Mouse (Mus musculus): ENCODE data around the gene B3gntl1. TPM values are rescaled to one million over a fixed set of nuclear protein-coding genes. Genes with fewer than 3 reads are reported as not detected.

B3gntl1 gene
- total and polyA plus RNA-seq, 3 experiments = 3.8 to 5.9 (median 4.8) TPM

DNA sequence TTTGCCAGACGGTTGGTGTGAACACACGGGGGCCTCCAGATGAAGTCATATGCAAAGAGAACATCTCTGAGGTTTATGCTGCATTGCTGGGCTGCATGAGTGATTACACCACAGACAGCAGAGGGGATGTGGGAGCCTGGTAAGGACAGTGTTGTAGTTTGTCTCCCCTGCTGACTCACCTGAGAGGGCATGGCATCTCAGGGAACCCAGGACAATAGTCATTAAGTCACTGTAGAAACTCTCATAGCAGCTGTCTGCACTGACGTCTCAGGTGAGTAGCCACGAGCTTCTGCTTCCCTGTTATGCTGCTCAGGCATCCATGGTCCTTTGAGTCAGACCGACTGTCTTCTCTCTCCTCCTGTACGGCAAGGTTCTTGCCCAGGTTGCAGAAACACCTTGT, 75.7 kb downstream of the B3gntl1 start:
- Histone ChIP-seq H3K4me3 (no peak overlapping the region), H3K27ac (no peak overlapping the region), H3K79me2 (replicated peaks; ENCODE audit: control insufficient read depth, insufficient read depth, low read length) (no peaks in the 10 kb centered on the region), H3K36me3 (ENCODE audit: control insufficient read depth, insufficient read depth, low read length) (no peaks in the 10 kb centered on the region), H3K9ac (ENCODE audit: low read depth, low read length) (no peak overlapping the region), H3K27me3 (ENCODE audit: control insufficient read depth, insufficient read depth, low read length) (no peaks in the 10 kb centered on the region), H3K4me1 (ENCODE audit: control insufficient read depth, insufficient read depth, low read length) (no peaks in the 10 kb centered on the region)
- no peak for DNase-seq
- no peak for TF ChIP-seq POLR2A (IDR thresholded peaks at IDR 0.05; ENCODE audit: insufficient read depth, low read depth, low read length)
- no peak for TF ChIP-seq EP300 (IDR thresholded peaks at IDR 0.05; ENCODE audit: insufficient read depth, low read depth, low read length)
- TF ChIP-seq CTCF (IDR thresholded peaks at IDR 0.05) = no peak
- intact Hi-C loops (cut with DNase I) = no loop called here
- 92% methylated on average over 6 of the region's 6 CpGs for WGBS

DNA sequence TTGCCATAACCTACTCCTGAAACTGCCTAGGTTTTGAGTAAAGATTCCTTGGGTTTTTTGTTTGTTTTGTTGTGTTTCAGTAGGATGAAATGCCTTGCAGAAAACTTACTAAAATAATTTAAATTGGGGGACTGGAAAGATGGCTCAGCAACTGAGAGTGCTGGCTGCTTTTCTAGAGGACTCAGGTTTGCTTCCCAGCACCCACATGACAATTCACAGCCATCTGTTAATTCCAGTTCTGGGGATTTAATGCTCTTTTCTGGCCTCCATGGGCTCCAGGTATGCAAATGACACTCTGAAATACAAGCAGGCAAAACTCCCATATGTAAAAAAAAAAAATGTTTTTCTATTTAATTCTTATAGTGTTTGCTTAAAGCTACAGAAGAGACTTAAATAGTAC, 91.1 kb downstream of the B3gntl1 start:
- Histone ChIP-seq H3K9ac (ENCODE audit: low read depth, low read length) (no peak overlapping the region), H3K36me3 (ENCODE audit: control insufficient read depth, insufficient read depth, low read length) (no peaks in the 10 kb centered on the region), H3K4me3 (no peak overlapping the region), H3K4me1 (ENCODE audit: control insufficient read depth, insufficient read depth, low read length) (no peaks in the 10 kb centered on the region), H3K79me2 (replicated peaks; ENCODE audit: control insufficient read depth, insufficient read depth, low read length) (no peaks in the 10 kb centered on the region), H3K27me3 (ENCODE audit: control insufficient read depth, insufficient read depth, low read length) (no peaks in the 10 kb centered on the region), H3K27ac (no peak overlapping the region)
- no peak for DNase-seq
- TF ChIP-seq POLR2A (IDR thresholded peaks at IDR 0.05; ENCODE audit: insufficient read depth, low read depth, low read length) (no peak), CTCF (IDR thresholded peaks at IDR 0.05) (no peak), EP300 (IDR thresholded peaks at IDR 0.05; ENCODE audit: insufficient read depth, low read depth, low read length) (no peak)
- intact Hi-C loops (cut with DNase I) = no loop called here

Other genes with a start within 250 kb of the B3gntl1 start
- gene Fn3k, start 238.2 kb downstream of the B3gntl1 start, total RNA-seq (2021) = 10 to 100 TPM; 23.6 to 26.3 TPM
- gene Fn3k, start 238.2 kb downstream of the B3gntl1 start, polyA plus RNA-seq (2012; rRNA removed) = 20.4 and 23.7 TPM in 2 replicates
- gene Tbcd, start 221.2 kb downstream of the B3gntl1 start, total RNA-seq (2021) = 10 to 100 TPM; 10.6 to 11.4 TPM
- gene Tbcd, start 221.2 kb downstream of the B3gntl1 start, polyA plus RNA-seq (2012; rRNA removed) = 17.4 and 20.3 TPM in 2 replicates
- under 1 TPM; 0.09 to 0.21 TPM for gene Zfp750, start 153.8 kb downstream of the B3gntl1 start, total RNA-seq (2021)
- 0.09 and 0.14 TPM in 2 replicates for gene Zfp750, start 153.8 kb downstream of the B3gntl1 start, polyA plus RNA-seq (2012; rRNA removed)
- 10 to 100 TPM; 18.0 to 21.2 TPM for gene Metrnl, start 28.4 kb upstream of the B3gntl1 start, total RNA-seq (2021)
- 20.4 and 27.1 TPM in 2 replicates for gene Metrnl, start 28.4 kb upstream of the B3gntl1 start, polyA plus RNA-seq (2012; rRNA removed)
- gene Ptchd3, start 157.1 kb upstream of the B3gntl1 start, total RNA-seq (2021) = under 1 TPM; 0.18 to 0.21 TPM
- 0.12 and 0.31 TPM in 2 replicates for gene Ptchd3, start 157.1 kb upstream of the B3gntl1 start, polyA plus RNA-seq (2012; rRNA removed)

Data from heart, adult 2 months (tissue).